Mouse (Mus musculus) limb, embryonic 10.5 days (tissue): ENCODE data around the gene Hsd11b2. TPM values are rescaled to one million over a fixed set of nuclear protein-coding genes. Genes with fewer than 3 reads are reported as not detected.
"Not testable (repeated sequence)": the region's sequence is repeated elsewhere in the genome, so short reads cannot be mapped to it uniquely, and the experiment has no call there.

ENCODE experiments used
- DNase-seq: peaks from one replicate; pipeline ENCODE4 v3.0.0-alpha.2; 2017; ENCODE audit warnings: low spot score
- H3K27ac ChIP-seq: fragments of 300-500 bp; sonication (generic); 2 replicates; pipeline ENCODE4 v1.5.1; 2016; ENCODE audit warnings: mild to moderate bottlenecking
- H3K27me3 ChIP-seq: fragments of 300-500 bp; sonication (generic); 2 replicates; pipeline ENCODE4 v1.6.1; 2016; ENCODE audit warnings: low read depth, mild to moderate bottlenecking; ENCODE audit not compliant: poor library complexity, severe bottlenecking
- H3K36me3 ChIP-seq: fragments of 300-500 bp; sonication (generic); 2 replicates; pipeline ENCODE4 v1.6.1; 2016; ENCODE audit warnings: mild to moderate bottlenecking, moderate library complexity
- H3K4me1 ChIP-seq: fragments of 300-500 bp; sonication (generic); 2 replicates; pipeline ENCODE4 v1.6.1; 2016
- H3K4me3 ChIP-seq: fragments of 300-500 bp; sonication (generic); 2 replicates; pipeline ENCODE4 v1.5.1; 2016; ENCODE audit warnings: mild to moderate bottlenecking, moderate library complexity
- H3K9me3 ChIP-seq: fragments of 300-500 bp; sonication (generic); replicated peaks from 2 replicates; pipeline ENCODE4 v1.6.1; 2016; ENCODE audit warnings: mild to moderate bottlenecking
- WGBS: fragments of 180-500 bp; shearing (Covaris S2); methylation state at CpG from one replicate; pipeline ENCODE4 v1.1.7; 2016; 5-methylcytosine and 5-hydroxymethylcytosine counted together
- polyA plus RNA-seq: library from polyadenylated mRNA; unstranded; fragments of >200 nt; fragmentation: Nextera tagmentation; extraction: Ambion mirVana; gene quantifications from 2 replicates; pipeline ENCODE4 v1.2.1, GENCODE M21; 2016

Hsd11b2 gene
- polyA plus RNA-seq, 1 experiment from 2014 or later: 83.2 TPM

DNA sequence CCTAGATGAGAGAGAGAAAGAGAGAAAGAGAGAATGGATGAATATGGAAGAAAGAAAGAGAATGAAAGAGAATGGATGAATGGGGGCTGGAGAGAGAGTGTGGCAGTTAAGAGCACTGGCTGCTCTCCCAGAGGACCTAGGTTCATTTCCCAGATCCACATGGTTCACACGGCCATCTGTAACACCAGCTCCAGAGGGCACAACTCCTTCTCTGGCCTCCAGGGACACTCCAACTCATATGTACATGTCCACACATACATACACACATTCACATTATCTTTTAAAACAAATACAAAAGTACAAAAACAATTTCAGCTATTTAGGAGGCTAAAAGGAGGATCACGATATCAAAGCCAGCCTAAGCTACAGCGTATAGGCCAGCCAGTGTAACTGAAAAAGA is 44.3 kb downstream of the Hsd11b2 start:
- Histone ChIP-seq H3K9me3 (no peaks in the 10 kb centered on the region), H3K36me3 (0 out of 2 replicates have a peak, but pooled peaks cover 4% of the 10 kb centered on the region), H3K27me3 (peaks cover 15% of the 10 kb centered on the region), H3K4me1 (peaks cover 25% of the 10 kb centered on the region), H3K4me3 (no peak overlapping the region), H3K27ac (no peak overlapping the region)
- DNase-seq: no peak
- WGBS: 87% methylated on average over 3 of the region's 3 CpGs

DNA sequence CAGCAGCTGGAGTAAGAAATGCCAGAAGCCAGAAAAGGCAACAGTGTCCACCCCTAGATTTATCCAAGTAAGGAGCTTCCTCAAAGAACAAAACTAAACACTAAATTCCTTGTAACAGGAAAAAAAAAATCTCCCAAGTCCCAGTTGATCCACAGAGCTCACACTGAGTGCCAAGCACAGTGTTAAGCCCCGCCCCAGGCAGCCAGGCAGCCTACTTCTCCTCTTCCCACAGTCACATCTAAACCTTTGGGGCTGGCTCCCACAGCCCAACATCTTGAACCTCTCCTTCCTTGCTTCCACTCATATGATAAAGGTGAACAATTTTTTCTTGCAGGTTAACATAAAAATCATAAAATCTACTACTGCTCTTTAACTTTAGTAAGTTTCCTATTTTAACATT is 45.3 kb downstream of the Hsd11b2 start:
- 79% methylated on average over 1 of the region's 1 CpGs for WGBS
- H3K9me3 ChIP-seq: no peaks in the 10 kb centered on the region
- H3K4me3 ChIP-seq: no peak overlapping the region
- DNase-seq: no peak
- H3K36me3 ChIP-seq: 0 out of 2 replicates have a peak, but pooled peaks cover 4% of the 10 kb centered on the region
- peaks cover 18% of the 10 kb centered on the region for H3K27me3 ChIP-seq
- H3K27ac ChIP-seq: no peak overlapping the region
- peaks cover 25% of the 10 kb centered on the region for H3K4me1 ChIP-seq

DNA sequence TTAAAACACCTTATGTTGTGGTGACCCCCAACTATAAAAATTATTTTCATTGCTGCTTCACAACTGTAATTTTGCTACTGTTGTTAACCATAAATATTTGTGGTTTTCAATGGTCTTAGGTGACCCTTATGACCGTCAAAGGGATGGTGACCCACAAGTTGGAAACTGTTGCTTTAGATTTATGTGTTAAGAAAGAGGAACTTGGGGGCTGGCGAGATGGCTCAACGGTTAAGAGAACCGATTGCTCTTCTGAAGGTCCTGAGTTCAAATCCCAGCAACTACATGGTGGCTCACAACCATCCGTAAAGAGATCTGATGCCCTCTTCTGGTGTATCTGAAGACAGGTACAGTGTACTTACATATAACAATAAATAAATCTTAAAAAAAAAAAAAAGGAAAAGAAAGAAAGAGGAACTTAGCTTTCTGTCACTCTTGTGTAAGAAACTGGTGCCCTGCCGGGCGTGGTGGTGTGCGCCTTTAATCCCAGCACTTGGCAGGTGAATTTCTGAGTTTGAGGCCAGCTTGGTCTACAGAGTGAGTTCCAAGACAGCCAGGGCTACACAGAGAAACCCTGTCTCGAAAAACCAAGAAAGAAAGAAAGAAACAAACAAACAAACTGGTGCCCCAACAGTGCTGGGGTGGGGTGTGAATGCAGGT is 46.1 kb downstream of the Hsd11b2 start:
- peak overlapping the region; percentile 94 for H3K4me3 ChIP-seq
- WGBS: 88% methylated on average over 9 of the region's 9 CpGs
- H3K9me3 ChIP-seq, DNase-seq, H3K36me3 ChIP-seq: not testable (repeated sequence)
- peaks cover 25% of the 10 kb centered on the region for H3K4me1 ChIP-seq
- peaks cover 18% of the 10 kb centered on the region for H3K27me3 ChIP-seq
- H3K27ac ChIP-seq: peak overlapping the region; percentile 85; the same call in 1 of the 2 replicates

DNA sequence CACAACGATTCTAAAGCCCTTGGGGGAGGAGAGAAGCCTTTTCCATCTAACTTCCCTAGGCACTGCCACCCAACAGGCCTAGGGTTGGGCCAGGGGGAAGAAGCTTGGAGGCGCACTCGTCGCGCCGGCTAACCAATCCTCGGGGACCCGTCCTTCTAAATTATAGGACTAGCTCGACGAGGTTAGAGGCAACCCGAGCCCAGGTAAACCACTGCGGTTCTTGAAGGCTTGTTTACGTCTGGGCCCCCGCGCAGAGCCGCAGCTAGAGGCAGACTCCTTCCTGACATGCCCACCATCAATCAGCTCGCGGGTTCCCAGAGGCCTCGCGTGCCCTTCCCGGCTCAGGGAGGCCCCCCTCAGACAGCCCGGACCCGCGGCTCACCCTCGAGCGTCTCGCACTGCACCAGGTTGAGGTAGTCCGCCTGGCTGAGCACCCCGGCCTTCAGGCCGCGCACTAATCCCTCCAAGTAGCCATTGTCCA is 46.9 kb downstream of the Hsd11b2 start:
- Histone ChIP-seq H3K4me3 (peak overlapping the region; percentile 94), H3K36me3 (0 out of 2 replicates have a peak, but pooled peaks cover 4% of the 10 kb centered on the region), H3K9me3 (no peaks in the 10 kb centered on the region), H3K27me3 (peaks cover 18% of the 10 kb centered on the region), H3K27ac (peak overlapping the region; percentile 85), H3K4me1 (peaks cover 25% of the 10 kb centered on the region)
- WGBS: under 1% methylated on average over 31 of the region's 31 CpGs
- no peak for DNase-seq

DNA sequence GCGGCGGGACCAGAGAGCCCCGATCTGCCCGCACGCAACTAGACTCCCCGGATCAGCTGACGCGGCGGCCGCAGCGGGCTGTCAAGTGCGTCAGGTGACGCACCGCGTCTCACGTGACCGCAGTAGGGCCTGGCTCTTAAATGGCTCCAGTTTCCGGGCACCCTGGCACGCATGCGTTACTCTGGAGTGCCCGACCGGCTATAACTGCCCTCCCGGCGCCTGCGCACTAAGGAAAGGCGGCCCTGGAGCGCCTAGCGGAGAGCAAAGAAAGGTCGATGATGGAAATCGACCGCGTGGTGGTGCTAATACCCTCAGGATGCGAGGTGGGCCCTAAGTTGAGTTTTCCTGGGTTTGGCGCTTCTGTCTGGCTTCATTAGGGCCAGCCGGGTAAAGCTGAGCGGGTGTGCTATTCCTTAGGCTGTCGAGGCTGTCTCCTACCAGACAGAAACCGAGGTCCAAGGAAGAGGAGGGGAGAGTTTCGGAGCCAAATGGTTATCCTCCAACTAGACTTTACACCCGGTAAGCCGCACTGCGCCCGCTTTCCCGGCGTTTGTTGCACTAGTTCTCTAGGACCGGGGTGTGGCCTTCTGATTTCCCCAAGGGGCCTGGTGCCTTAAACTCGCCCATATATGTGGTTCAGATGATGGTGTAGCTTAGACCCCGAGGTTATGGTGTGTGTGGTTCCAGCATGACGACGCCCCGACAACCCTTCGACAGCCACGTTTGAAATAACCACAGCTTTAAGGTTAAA is 47.6 kb downstream of the Hsd11b2 start, which contains the start of gene Atp6v0d1:
Gene Atp6v0d1, minus strand, starts transcription at position 96 of the 751 bp plus-strand sequence.
- 5% methylated on average over 53 of the region's 53 CpGs for WGBS
- Histone ChIP-seq H3K27ac (peak within 1 kb of the TSS; percentile 85), H3K36me3 (0 out of 2 replicates have a peak, but pooled peaks cover 4% of the 10 kb centered on the region), H3K4me3 (peak within 1 kb of the TSS; percentile 94), H3K27me3 (peaks cover 18% of the 10 kb centered on the region), H3K9me3 (no peaks in the 10 kb centered on the region), H3K4me1 (peaks cover 25% of the 10 kb centered on the region)
- peak; percentile 100 for DNase-seq

DNA sequence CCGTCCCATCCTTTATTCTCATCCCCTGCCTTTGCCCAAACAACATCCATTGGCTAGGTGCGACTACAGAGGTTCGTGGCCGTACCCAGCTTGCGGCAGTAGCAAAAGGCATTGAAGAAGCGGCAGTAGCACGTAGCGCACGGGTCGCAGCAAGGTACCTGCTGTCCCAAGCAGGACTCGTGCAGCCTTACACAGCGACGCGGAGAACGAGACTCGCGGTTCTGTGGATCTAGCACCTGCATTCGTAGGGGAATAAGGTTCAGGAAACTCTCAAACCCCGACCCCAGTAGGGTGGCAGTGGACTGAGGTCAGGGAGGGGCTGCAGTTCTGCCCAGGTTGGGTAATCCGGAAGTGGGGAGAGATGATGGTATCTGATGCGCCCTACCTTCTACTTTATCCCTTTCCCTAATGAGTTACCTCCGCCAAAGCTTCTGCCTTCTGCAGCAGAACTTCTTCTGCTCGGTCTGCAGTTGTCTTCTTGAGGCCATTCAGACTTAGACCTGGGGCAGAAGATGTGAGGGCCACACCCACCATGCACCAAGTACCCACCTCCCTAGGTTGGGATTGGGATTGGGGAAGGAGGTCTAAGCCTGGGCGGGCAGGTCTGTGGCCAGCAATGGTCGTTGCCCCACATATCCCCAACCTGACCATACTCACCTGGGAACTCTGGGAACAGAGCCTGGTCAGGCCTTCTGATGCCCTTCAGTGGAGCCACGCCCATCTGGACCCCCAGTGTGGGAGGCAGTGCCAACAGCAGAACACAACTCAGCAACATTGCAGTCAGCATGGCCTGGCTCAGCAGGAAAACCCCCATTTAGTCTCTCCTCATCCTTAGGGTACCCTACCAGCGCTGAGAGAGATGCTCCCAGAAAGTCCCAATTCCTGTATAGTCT is 48.4 kb downstream of the Hsd11b2 start:
- peaks cover 25% of the 10 kb centered on the region for H3K4me1 ChIP-seq
- 0 out of 2 replicates have a peak, but pooled peaks cover 4% of the 10 kb centered on the region for H3K36me3 ChIP-seq
- H3K27me3 ChIP-seq: peaks cover 18% of the 10 kb centered on the region
- H3K4me3 ChIP-seq: peak overlapping the region; percentile 94
- DNase-seq: no peak
- WGBS: 32% methylated on average over 27 of the region's 27 CpGs
- H3K9me3 ChIP-seq: no peaks in the 10 kb centered on the region
- H3K27ac ChIP-seq: peak overlapping the region; percentile 85

DNA sequence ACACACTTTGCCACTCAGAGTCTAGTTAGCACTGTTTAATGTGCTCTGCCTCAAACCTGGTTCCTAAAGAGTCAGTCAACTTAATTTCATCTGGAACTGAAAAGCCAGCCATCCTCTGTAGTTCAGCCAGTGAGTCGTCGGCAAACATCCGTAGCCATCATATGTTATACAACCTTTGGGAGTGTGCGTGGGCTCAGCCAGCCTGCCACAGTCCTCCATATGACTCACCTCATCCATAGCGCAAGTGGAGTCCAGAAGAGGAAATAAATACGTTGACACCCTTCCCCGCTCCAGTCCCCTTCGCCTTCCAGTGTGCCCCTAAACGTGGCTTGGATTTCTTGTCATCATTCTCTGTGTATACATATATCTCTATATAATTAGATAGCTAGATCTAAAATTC is 53.3 kb downstream of the Hsd11b2 start:
- no peak for DNase-seq
- no peaks in the 10 kb centered on the region for H3K36me3 ChIP-seq
- H3K4me1 ChIP-seq: peaks cover 6% of the 10 kb centered on the region
- H3K4me3 ChIP-seq: no peak overlapping the region
- H3K27ac ChIP-seq: no peak overlapping the region
- 92% methylated on average over 9 of the region's 9 CpGs for WGBS
- H3K27me3 ChIP-seq: peaks cover 14% of the 10 kb centered on the region
- H3K9me3 ChIP-seq: no peaks in the 10 kb centered on the region

DNA sequence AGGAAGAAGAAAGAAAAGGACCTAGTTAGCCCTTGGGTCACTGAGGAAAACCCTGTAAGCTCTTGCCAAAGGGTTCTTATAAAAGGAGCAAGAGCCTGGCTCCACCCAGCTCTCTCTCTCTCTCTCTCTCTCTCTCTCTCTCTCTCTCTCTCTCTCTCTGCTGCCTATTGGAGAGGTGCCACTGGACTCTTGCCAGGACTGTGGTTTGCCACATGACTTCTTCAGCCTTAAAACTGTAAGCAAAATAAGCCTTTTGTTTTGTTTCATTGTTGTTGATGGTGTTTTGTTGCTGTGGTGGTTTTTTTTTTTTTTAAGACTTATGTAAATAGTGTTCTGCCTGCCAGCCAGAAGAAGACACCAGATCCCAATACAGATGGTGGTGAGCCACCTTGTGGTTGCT is 54.9 kb downstream of the Hsd11b2 start:
- H3K27ac ChIP-seq: no peak overlapping the region
- H3K9me3 ChIP-seq: no peaks in the 10 kb centered on the region
- no peaks in the 10 kb centered on the region for H3K4me1 ChIP-seq
- DNase-seq: no peak
- H3K4me3 ChIP-seq: no peak overlapping the region
- no peaks in the 10 kb centered on the region for H3K36me3 ChIP-seq
- H3K27me3 ChIP-seq: no peaks in the 10 kb centered on the region

Other genes with a start within 250 kb of the Hsd11b2 start
- gene Hsf4, start 249.0 kb upstream of the Hsd11b2 start, polyA plus RNA-seq: 0.10 TPM in 1 of 2 replicates, not detected in the other
- 0.40 and 0.45 TPM in 2 replicates for gene Nol3, start 242.6 kb upstream of the Hsd11b2 start, polyA plus RNA-seq
- 13.9 and 19.2 TPM in 2 replicates for gene 4931428F04Rik, start 228.9 kb upstream of the Hsd11b2 start, polyA plus RNA-seq
- gene Exoc3l, start 222.7 kb upstream of the Hsd11b2 start, polyA plus RNA-seq: 11.5 and 15.1 TPM in 2 replicates
- 144 and 160 TPM in 2 replicates for gene E2f4, start 221.1 kb upstream of the Hsd11b2 start, polyA plus RNA-seq
- gene Elmo3, start 213.2 kb upstream of the Hsd11b2 start, polyA plus RNA-seq: 1.9 and 2.7 TPM in 2 replicates
- 1.4 TPM in 2 replicates for gene Lrrc29, start 192.5 kb upstream of the Hsd11b2 start, polyA plus RNA-seq
- gene Tmem208, start 192.4 kb upstream of the Hsd11b2 start, polyA plus RNA-seq: 102 and 105 TPM in 2 replicates
- 2.2 TPM in 2 replicates for gene Fhod1, start 170.8 kb upstream of the Hsd11b2 start, polyA plus RNA-seq
- gene Slc9a5, start 169.9 kb upstream of the Hsd11b2 start, polyA plus RNA-seq: 4.5 and 6.3 TPM in 2 replicates
- 0.28 and 0.74 TPM in 2 replicates for gene Plekhg4, start 145.5 kb upstream of the Hsd11b2 start, polyA plus RNA-seq
- not detected in 2 replicates for gene Kctd19, start 105.3 kb upstream of the Hsd11b2 start, polyA plus RNA-seq
- not detected in 2 replicates for gene Lrrc36, start 105.2 kb upstream of the Hsd11b2 start, polyA plus RNA-seq
- gene Tppp3, start 47.2 kb upstream of the Hsd11b2 start, polyA plus RNA-seq: 8.4 and 13.5 TPM in 2 replicates
- 18.9 and 25.3 TPM in 2 replicates for gene Zdhhc1, start 21.9 kb upstream of the Hsd11b2 start, polyA plus RNA-seq
- 58.3 and 68.6 TPM in 2 replicates for gene Atp6v0d1, start 47.3 kb downstream of the Hsd11b2 start, polyA plus RNA-seq
- gene Ripor1, start 86.5 kb downstream of the Hsd11b2 start, polyA plus RNA-seq: 17.5 and 18.0 TPM in 2 replicates
- gene Ctcf, start 117.8 kb downstream of the Hsd11b2 start, polyA plus RNA-seq: 132 and 157 TPM in 2 replicates
- 0.39 and 0.69 TPM in 2 replicates for gene Agrp, start 118.6 kb downstream of the Hsd11b2 start, polyA plus RNA-seq
- 0.33 and 0.51 TPM in 2 replicates for gene Carmil2, start 167.5 kb downstream of the Hsd11b2 start, polyA plus RNA-seq
- 66.1 and 74.3 TPM in 2 replicates for gene Acd, start 182.3 kb downstream of the Hsd11b2 start, polyA plus RNA-seq
- 11.8 and 12.2 TPM in 2 replicates for gene Pard6a, start 182.4 kb downstream of the Hsd11b2 start, polyA plus RNA-seq
- gene 4933405L10Rik, start 188.9 kb downstream of the Hsd11b2 start, polyA plus RNA-seq: not detected in 2 replicates
- gene Enkd1, start 189.5 kb downstream of the Hsd11b2 start, polyA plus RNA-seq: 47.0 and 56.0 TPM in 2 replicates
- gene Gfod2, start 239.9 kb downstream of the Hsd11b2 start, polyA plus RNA-seq: 25.4 and 29.8 TPM in 2 replicates